In the genomic region with DNA sequence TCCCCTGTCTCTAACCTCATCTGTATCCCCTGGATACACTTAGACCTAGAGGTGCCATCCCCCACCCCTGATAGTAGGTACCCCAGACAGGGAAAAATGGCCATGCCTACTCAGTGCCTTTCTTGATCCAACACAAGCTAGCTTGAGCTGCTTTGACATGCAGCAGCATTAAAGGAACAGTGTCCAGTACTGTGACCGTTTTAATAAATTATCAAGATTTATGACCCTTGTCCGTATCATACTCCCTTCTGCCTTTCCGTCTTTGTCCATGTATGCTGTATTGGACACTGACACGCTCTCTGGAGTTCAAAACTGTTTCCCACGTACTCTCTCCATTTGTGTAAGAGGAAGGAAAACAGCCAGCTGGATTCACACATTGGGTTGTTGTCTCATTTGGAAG, we compare ENCODE assay signal across 25 mouse cellular contexts.
"Had no signal": no experiment of that assay in that cellular context is flagged by ENCODE, and none has a peak within 500 bp of the region (broad histone marks: within the 10 kb centered on the region; RNA-seq: fewer than 3 reads in every experiment).

No protein-coding gene starts in this region.

- H3K27me3 ChIP-seq: heart, embryonic 12.5 days; hindbrain, embryonic 12.5 days; intestine, embryonic 15.5 days; limb, embryonic 13.5 days; limb, embryonic 15.5 days; liver, embryonic 12.5 days had no signal

- H3K4me3 ChIP-seq: gastrocnemius, adult 2 months; heart, embryonic 10.5 days; heart, embryonic 12.5 days; hindbrain, embryonic 10.5 days; hindbrain, embryonic 12.5 days; intestine, embryonic 15.5 days; layer of hippocampus, adult 2 months; limb, embryonic 13.5 days; limb, embryonic 15.5 days; liver, embryonic 12.5 days had no signal

- H3K9ac ChIP-seq: heart, embryonic 12.5 days; hindbrain, embryonic 12.5 days; hindbrain, embryonic 14.5 days; intestine, embryonic 15.5 days; limb, embryonic 13.5 days; limb, embryonic 15.5 days; liver, embryonic 12.5 days had no signal

- H3K27ac ChIP-seq: gastrocnemius, adult 2 months; heart, embryonic 10.5 days; hindbrain, embryonic 10.5 days; hindbrain, embryonic 12.5 days; hindbrain, embryonic 14.5 days; intestine, embryonic 15.5 days; layer of hippocampus, adult 2 months; limb, embryonic 13.5 days; liver, embryonic 12.5 days had no signal

- DNase-seq: gastrocnemius, adult 2 months; gastrocnemius, postnatal 10 days; gastrocnemius, postnatal 25 days; heart, adult 18-20 months; heart, postnatal 10 days; heart, postnatal 4 days; kidney, adult 18-20 months; kidney, postnatal 10 days; kidney, postnatal 4 days; layer of hippocampus, adult 9-11 months; layer of hippocampus, postnatal 36 days; left cerebral cortex, postnatal 4 days had no signal

- H3K9me3 ChIP-seq: heart, embryonic 10.5 days; heart, embryonic 12.5 days; hindbrain, embryonic 10.5 days; hindbrain, embryonic 12.5 days; intestine, embryonic 15.5 days; limb, embryonic 13.5 days; limb, embryonic 15.5 days; liver, embryonic 12.5 days had no signal

- H3K4me2 ChIP-seq: heart, embryonic 12.5 days; hindbrain, embryonic 12.5 days; hindbrain, embryonic 14.5 days; intestine, embryonic 15.5 days; limb, embryonic 13.5 days; limb, embryonic 15.5 days; liver, embryonic 12.5 days had no signal

- H3K36me3 ChIP-seq: heart, embryonic 10.5 days; heart, embryonic 12.5 days; hindbrain, embryonic 10.5 days; hindbrain, embryonic 12.5 days; intestine, embryonic 15.5 days; limb, embryonic 13.5 days; limb, embryonic 15.5 days; liver, embryonic 12.5 days had no signal

- H3K4me1 ChIP-seq: liver, embryonic 12.5 days had no signal

- ATAC-seq: hindbrain, embryonic 16.5 days; inflammation-experienced regulatory T-cells, adult 6 months; intestine, embryonic 15.5 days; intestine, postnatal 0 days; liver, embryonic 12.5 days had no signal
